Mouse (Mus musculus) liver, embryonic 13.5 days (tissue): ENCODE measurements around the gene Hcls1. TPM values are rescaled to one million over a fixed set of nuclear protein-coding genes. Genes with fewer than 3 reads are reported as not detected.
A peak's percentile ranks its signal among the peaks of the same experiment; 100 is the strongest.

Source experiments
- ATAC-seq: fragments of 200-750 bp; cut with Nextera tagmentation; 2 replicates; pipeline ENCODE4 v1.8.0; 2017; ENCODE audit warnings: low read depth, mild to moderate bottlenecking, moderate number of reproducible peaks, moderate library complexity
- DNase-seq: peaks from one replicate; pipeline ENCODE4 v3.0.0; 2022
- H3K27ac ChIP-seq: fragments of 300-500 bp; sonication (generic); 2 replicates; pipeline ENCODE4 v1.5.1; 2015; ENCODE audit warnings: moderate library complexity, mild to moderate bottlenecking, inconsistent platforms
- H3K27me3 ChIP-seq: fragments of 300-500 bp; sonication (generic); 2 replicates; pipeline ENCODE4 v1.6.1; 2015; ENCODE audit warnings: mild to moderate bottlenecking, inconsistent platforms
- H3K36me3 ChIP-seq: fragments of 300-500 bp; sonication (generic); 2 replicates; pipeline ENCODE4 v1.6.1; 2015; ENCODE audit warnings: mild to moderate bottlenecking, inconsistent platforms
- H3K4me1 ChIP-seq: fragments of 300-500 bp; sonication (generic); replicated peaks from 2 replicates; pipeline ENCODE4 v1.6.1; 2015; ENCODE audit warnings: inconsistent platforms
- H3K4me2 ChIP-seq: fragments of 300-500 bp; sonication (generic); 2 replicates; pipeline ENCODE4 v1.6.1; 2015; ENCODE audit warnings: inconsistent platforms, mild to moderate bottlenecking, moderate library complexity
- H3K4me3 ChIP-seq: fragments of 300-500 bp; sonication (generic); replicated peaks from 2 replicates; pipeline ENCODE4 v1.5.1; 2015; ENCODE audit warnings: mild to moderate bottlenecking, inconsistent platforms
- H3K9ac ChIP-seq: fragments of 300-500 bp; sonication (generic); 2 replicates; pipeline ENCODE4 v1.6.1; 2015; ENCODE audit warnings: mild to moderate bottlenecking, inconsistent platforms
- H3K9me3 ChIP-seq: fragments of 300-500 bp; sonication (generic); replicated peaks from 2 replicates; pipeline ENCODE4 v1.6.1; 2016; ENCODE audit warnings: inconsistent platforms
- WGBS: fragments of 180-500 bp; shearing (Covaris S2); methylation state at CpG from one replicate; pipeline ENCODE4 v1.1.7; 2015; ENCODE audit not compliant: insufficient replicate concordance; 5-methylcytosine and 5-hydroxymethylcytosine counted together
- polyA plus RNA-seq: library from polyadenylated mRNA; unstranded; fragments of >200 nt; fragmentation: Nextera tagmentation; extraction: Ambion mirVana; gene quantifications from 2 replicates; pipeline ENCODE4 v1.2.1, GENCODE M21; 2015

Gene Hcls1
- polyA plus RNA-seq, 1 experiment from 2014 or later = 12.6 TPM

GRCm38 (mm10) chr16:36949614-36950336, 15.0 kb downstream of the Hcls1 start:
- 63% methylated on average over 8 of the region's 8 CpGs for WGBS
- Histone ChIP-seq H3K4me3 (no peak overlapping the region), H3K36me3 (no peaks in the 10 kb centered on the region), H3K4me2 (no peak overlapping the region), H3K27ac (no peak overlapping the region), H3K27me3 (no peaks in the 10 kb centered on the region), H3K9me3 (no peaks in the 10 kb centered on the region), H3K9ac (no peak overlapping the region), H3K4me1 (no peaks in the 10 kb centered on the region)
- ATAC-seq = no peak
- no peak for DNase-seq

- WGBS = 73% methylated on average over 4 of the region's 4 CpGs
- no peak for ATAC-seq
These were observed 16.2 kb downstream of the Hcls1 start for GRCm38 (mm10) chr16:36951029-36951428.

GRCm38 (mm10) chr16:36955106-36955505, 20.3 kb downstream of the Hcls1 start:
- DNase-seq (no peak), ATAC-seq (no peak)
- Histone ChIP-seq H3K27me3 (no peaks in the 10 kb centered on the region), H3K9ac (no peak overlapping the region), H3K4me1 (no peaks in the 10 kb centered on the region), H3K4me2 (no peak overlapping the region), H3K27ac (no peak overlapping the region), H3K4me3 (no peak overlapping the region), H3K36me3 (no peaks in the 10 kb centered on the region), H3K9me3 (no peaks in the 10 kb centered on the region)
- WGBS = 74% methylated on average over 11 of the region's 11 CpGs

More at GRCm38 (mm10) chr16:36951029-36951428, 16.2 kb downstream of the Hcls1 start:
- Histone ChIP-seq H3K9ac (no peak overlapping the region), H3K4me2 (no peak overlapping the region), H3K27me3 (no peaks in the 10 kb centered on the region), H3K4me1 (no peaks in the 10 kb centered on the region), H3K4me3 (no peak overlapping the region), H3K9me3 (no peaks in the 10 kb centered on the region), H3K27ac (no peak overlapping the region), H3K36me3 (no peaks in the 10 kb centered on the region)
- DNase-seq = no peak

GRCm38 (mm10) chr16:36963415-36963814, 28.6 kb downstream of the Hcls1 start:
- no peaks in the 10 kb centered on the region for H3K9me3 ChIP-seq
- no peak overlapping the region for H3K27ac ChIP-seq
- DNase-seq (no peak), ATAC-seq (no peak)
- no peaks in the 10 kb centered on the region for H3K36me3 ChIP-seq
- H3K4me3 ChIP-seq = no peak overlapping the region
- H3K4me1 ChIP-seq = no peaks in the 10 kb centered on the region
- 70% methylated on average over 4 of the region's 4 CpGs for WGBS
- no peak overlapping the region for H3K9ac ChIP-seq
- no peaks in the 10 kb centered on the region for H3K27me3 ChIP-seq
- H3K4me2 ChIP-seq = no peak overlapping the region

- no peaks in the 10 kb centered on the region for H3K27me3 ChIP-seq
- no peaks in the 10 kb centered on the region for H3K4me1 ChIP-seq
- H3K27ac ChIP-seq = no peak overlapping the region
- 84% methylated on average over 2 of the region's 2 CpGs for WGBS
- no peak overlapping the region for H3K9ac ChIP-seq
- ATAC-seq = no peak
- H3K4me2 ChIP-seq = no peak overlapping the region
- H3K9me3 ChIP-seq = no peaks in the 10 kb centered on the region
- H3K36me3 ChIP-seq = no peaks in the 10 kb centered on the region
- DNase-seq = no peak
- no peak overlapping the region for H3K4me3 ChIP-seq
These were observed 44.3 kb downstream of the Hcls1 start for GRCm38 (mm10) chr16:36979127-36979526.

- no peaks in the 10 kb centered on the region for H3K4me1 ChIP-seq
- no peaks in the 10 kb centered on the region for H3K9me3 ChIP-seq
- H3K36me3 ChIP-seq = no peaks in the 10 kb centered on the region
- no peak overlapping the region for H3K9ac ChIP-seq
- DNase-seq (no peak), ATAC-seq (no peak)
- H3K27me3 ChIP-seq = no peaks in the 10 kb centered on the region
- no peak overlapping the region for H3K4me2 ChIP-seq
- no peak overlapping the region for H3K27ac ChIP-seq
- WGBS = 73% methylated on average over 1 of the region's 1 CpGs
- H3K4me3 ChIP-seq = no peak overlapping the region
These were observed 49.0 kb downstream of the Hcls1 start for GRCm38 (mm10) chr16:36983796-36984195.

- peak; percentile 66 for ATAC-seq
- WGBS = 26% methylated on average over 5 of the region's 5 CpGs
These were observed 50.9 kb downstream of the Hcls1 start for GRCm38 (mm10) chr16:36985636-36986042.

GRCm38 (mm10) chr16:36987399-36987798, 52.6 kb downstream of the Hcls1 start:
- 57% methylated on average over 2 of the region's 2 CpGs for WGBS
- ATAC-seq = no peak
- no peaks in the 10 kb centered on the region for H3K9me3 ChIP-seq

More at GRCm38 (mm10) chr16:36985636-36986042, 50.9 kb downstream of the Hcls1 start:
- no peaks in the 10 kb centered on the region for H3K36me3 ChIP-seq
- H3K27ac ChIP-seq = no peak overlapping the region
- H3K4me3 ChIP-seq = peak overlapping the region; percentile 21; the same call in 1 of the 2 replicates
- H3K27me3 ChIP-seq = no peaks in the 10 kb centered on the region
- H3K4me2 ChIP-seq = peak overlapping the region; percentile 39
- H3K4me1 ChIP-seq = no peaks in the 10 kb centered on the region
- no peak overlapping the region for H3K9ac ChIP-seq
- no peaks in the 10 kb centered on the region for H3K9me3 ChIP-seq
- peak; percentile 3 for DNase-seq

GRCm38 (mm10) chr16:36988066-36988465, 53.3 kb downstream of the Hcls1 start:
- Histone ChIP-seq H3K27me3 (no peaks in the 10 kb centered on the region), H3K4me1 (no peaks in the 10 kb centered on the region), H3K4me2 (no peak overlapping the region), H3K9me3 (no peaks in the 10 kb centered on the region), H3K27ac (no peak overlapping the region), H3K4me3 (no peak overlapping the region), H3K36me3 (no peaks in the 10 kb centered on the region), H3K9ac (no peak overlapping the region)
- ATAC-seq (no peak), DNase-seq (no peak)

More at GRCm38 (mm10) chr16:36987399-36987798, 52.6 kb downstream of the Hcls1 start:
- Histone ChIP-seq H3K4me1 (no peaks in the 10 kb centered on the region), H3K27ac (no peak overlapping the region), H3K4me2 (no peak overlapping the region), H3K36me3 (no peaks in the 10 kb centered on the region), H3K4me3 (no peak overlapping the region), H3K27me3 (no peaks in the 10 kb centered on the region), H3K9ac (no peak overlapping the region)
- no peak for DNase-seq

GRCm38 (mm10) chr16:36989493-36989892, 54.7 kb downstream of the Hcls1 start:
- no peak for DNase-seq
- H3K36me3 ChIP-seq = no peaks in the 10 kb centered on the region
- no peak overlapping the region for H3K9ac ChIP-seq
- no peaks in the 10 kb centered on the region for H3K4me1 ChIP-seq
- no peak overlapping the region for H3K27ac ChIP-seq
- no peak overlapping the region for H3K4me3 ChIP-seq
- no peaks in the 10 kb centered on the region for H3K9me3 ChIP-seq
- 61% methylated on average over 8 of the region's 8 CpGs for WGBS
- H3K27me3 ChIP-seq = no peaks in the 10 kb centered on the region
- no peak overlapping the region for H3K4me2 ChIP-seq
- ATAC-seq = no peak

GRCm38 (mm10) chr16:36989999-36990625, 55.3 kb downstream of the Hcls1 start, which contains the start of gene Fbxo40:
Gene Fbxo40 (minus strand): TSS chr16:36990467.
- Histone ChIP-seq H3K27me3 (no peaks in the 10 kb centered on the region), H3K27ac (no peak within 1 kb of the TSS), H3K4me2 (no peak within 1 kb of the TSS), H3K9ac (no peak within 1 kb of the TSS), H3K9me3 (no peaks in the 10 kb centered on the region), H3K4me3 (no peak within 1 kb of the TSS), H3K4me1 (no peaks in the 10 kb centered on the region), H3K36me3 (no peaks in the 10 kb centered on the region)
- no peak for DNase-seq
- WGBS = 68% methylated on average over 18 of the region's 18 CpGs
- ATAC-seq = no peak

- DNase-seq (no peak), ATAC-seq (no peak)
These were observed 62.9 kb downstream of the Hcls1 start for GRCm38 (mm10) chr16:36997650-36998049.

More at GRCm38 (mm10) chr16:36997650-36998049, 62.9 kb downstream of the Hcls1 start:
- Histone ChIP-seq H3K4me1 (no peaks in the 10 kb centered on the region), H3K27me3 (no peaks in the 10 kb centered on the region), H3K4me2 (no peak overlapping the region), H3K36me3 (no peaks in the 10 kb centered on the region), H3K4me3 (no peak overlapping the region), H3K9ac (no peak overlapping the region), H3K27ac (no peak overlapping the region), H3K9me3 (no peaks in the 10 kb centered on the region)
- 41% methylated on average over 6 of the region's 6 CpGs for WGBS
